Mouse (Mus musculus) gastrocnemius, adult 2 months (tissue): ENCODE results near the gene Eaf1. TPM values are rescaled to one million over a fixed set of nuclear protein-coding genes. Genes with fewer than 3 reads are reported as not detected.
A peak's percentile ranks its signal among the peaks of the same experiment; 100 is the strongest.

Experiments used
- DNase-seq: peaks from one replicate; pipeline ENCODE4 v3.0.0; 2022
- H3K27ac ChIP-seq: fragments of 200-600 bp; 2 replicates; pipeline ENCODE4 v1.8.1; 2022; ENCODE audit warnings: mild to moderate bottlenecking
- H3K4me3 ChIP-seq: fragments of 200-600 bp; 2 replicates; pipeline ENCODE4 v1.8.1; 2022; ENCODE audit warnings: mild to moderate bottlenecking, moderate library complexity
- CTCF ChIP-seq: fragments of 200-600 bp; IDR thresholded peaks from 2 replicates; pipeline ENCODE4 v1.8.1; 2022; ENCODE audit warnings: antibody characterized with exemption, mild to moderate bottlenecking, moderate library complexity
- intact Hi-C: fragments of 180-260 bp; cut with DNase I; formaldehyde crosslinking; loops from one replicate; pipeline ENCODE4 v1.15.1; 2025
- total RNA-seq, 2 experiments: library from RNA; stranded (reverse); gene quantifications; 2 replicates each; pipeline ENCODE4 v1.2.3; 2021

Eaf1 gene
- total RNA-seq, 2 experiments from 2014 or later: 7.1 to 11.5 TPM

DNA sequence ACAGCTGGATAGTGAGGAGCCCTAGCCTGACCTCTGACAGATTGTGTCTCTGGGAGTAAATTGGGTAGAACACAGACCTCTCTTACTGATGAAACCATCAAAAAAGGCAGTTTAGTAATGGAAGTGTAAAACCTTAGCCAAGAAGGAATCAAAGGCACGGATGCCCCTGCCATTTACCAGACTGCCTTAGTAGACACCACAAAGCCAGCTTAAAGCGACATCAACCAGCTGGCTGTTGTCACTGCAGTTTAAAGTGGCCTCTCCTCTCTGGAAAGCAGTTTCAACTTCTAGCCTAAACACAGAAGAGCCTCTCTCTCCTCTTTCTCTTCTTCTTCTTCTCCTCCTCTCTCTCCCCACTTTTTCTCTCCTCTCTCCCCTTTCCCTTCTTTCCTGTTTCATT lies 27.1 kb downstream of the Eaf1 start:
- intact Hi-C loops: no loop called here
- DNase-seq: no peak
- TF ChIP-seq CTCF: peak; percentile 52
- Histone ChIP-seq H3K27ac (no peak overlapping the region), H3K4me3 (no peak overlapping the region)

DNA sequence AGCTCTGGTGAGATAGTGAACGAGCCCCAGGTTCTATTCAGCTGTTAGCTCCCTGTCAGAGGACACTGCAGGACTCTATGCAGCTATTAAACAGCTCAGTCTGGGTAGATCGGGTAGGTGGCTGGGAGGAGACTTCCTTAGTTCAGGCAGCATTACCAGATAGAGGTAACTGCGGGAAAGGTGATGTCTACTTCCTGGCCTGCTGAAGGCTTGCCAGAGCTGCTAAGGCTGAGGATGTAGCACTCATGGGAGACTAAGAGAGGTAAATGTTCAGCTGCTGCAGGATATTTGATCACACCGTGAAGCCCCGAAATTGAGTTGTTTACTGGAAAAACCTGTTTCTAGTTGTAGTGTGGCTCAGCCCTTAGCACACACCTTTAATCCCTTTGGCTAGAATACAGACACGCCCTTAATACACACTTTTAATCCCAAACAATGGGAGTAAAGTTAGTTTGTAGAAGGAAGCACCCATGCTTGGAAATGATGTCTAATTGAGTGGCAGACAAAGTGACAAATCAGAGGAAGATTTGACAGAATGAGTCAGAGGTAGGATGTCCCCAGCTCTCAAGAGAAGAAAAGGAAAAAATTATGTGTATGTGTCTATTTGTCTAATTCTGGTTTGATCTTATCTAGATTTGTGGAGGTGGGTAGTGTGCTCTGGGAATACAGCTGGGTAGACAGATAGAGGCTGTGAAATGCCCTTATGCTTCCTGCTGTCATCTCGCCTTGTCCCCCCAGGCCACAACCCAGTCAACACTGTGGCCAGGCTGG lies 31.0 kb downstream of the Eaf1 start:
- DNase-seq: no peak
- intact Hi-C loops: no loop called here
- TF ChIP-seq CTCF: no peak
- Histone ChIP-seq H3K27ac (no peak overlapping the region), H3K4me3 (no peak overlapping the region)

DNA sequence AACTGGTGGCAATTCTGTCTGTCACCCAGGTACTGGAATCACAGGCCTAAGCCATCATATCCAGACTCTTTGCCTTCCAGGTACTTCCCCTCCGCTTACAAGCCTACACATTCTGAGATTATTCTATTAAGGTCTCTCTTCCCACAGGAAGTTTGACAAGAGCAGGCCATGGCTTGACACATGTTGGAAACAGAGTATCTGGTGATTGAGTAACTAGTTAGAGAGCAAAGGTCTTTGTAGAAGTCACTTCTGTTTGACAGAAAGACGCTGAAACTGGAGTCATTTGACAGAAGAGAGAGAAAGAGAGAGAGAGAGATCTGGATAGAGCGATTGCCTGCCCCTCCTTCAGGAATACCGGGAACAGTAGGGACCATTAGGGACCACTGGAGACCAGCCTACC lies 36.6 kb downstream of the Eaf1 start:
- Histone ChIP-seq H3K4me3 (no peak overlapping the region), H3K27ac (no peak overlapping the region)
- DNase-seq: no peak
- no peak for TF ChIP-seq CTCF
- intact Hi-C loops: no loop called here

DNA sequence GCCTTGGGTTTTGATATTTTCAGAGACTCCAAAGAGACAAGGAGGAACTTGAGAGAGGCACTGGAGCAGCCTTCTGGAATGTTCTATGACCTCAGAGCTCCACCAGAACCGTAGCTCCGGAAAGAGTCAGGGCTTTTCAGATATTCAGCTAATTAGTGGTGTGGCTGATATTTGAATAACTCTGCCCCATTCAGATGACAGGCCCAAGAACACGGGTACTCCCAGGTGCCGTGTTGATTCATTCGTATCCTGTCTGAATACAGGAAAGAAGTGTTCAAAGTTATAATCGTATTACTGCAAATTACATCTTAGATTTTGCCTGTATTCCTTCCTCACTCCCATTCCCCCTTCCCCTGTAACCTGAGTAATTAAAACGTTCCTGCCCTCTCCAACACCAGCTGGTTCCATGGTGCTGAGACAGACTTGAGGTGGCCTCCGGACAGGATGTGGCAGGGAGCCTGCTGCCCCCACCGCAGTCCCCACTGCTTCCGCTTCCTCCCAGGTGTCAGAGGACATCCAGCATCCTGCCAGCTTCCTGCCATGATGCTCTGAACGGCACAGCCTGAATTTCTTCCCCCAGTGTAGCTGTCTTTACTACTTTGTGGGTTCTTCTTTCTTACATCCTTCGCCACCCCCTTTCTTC lies 37.4 kb downstream of the Eaf1 start:
- TF ChIP-seq CTCF: no peak
- no peak overlapping the region for H3K27ac ChIP-seq
- intact Hi-C loops: no loop called here
- no peak for DNase-seq
- H3K4me3 ChIP-seq: no peak overlapping the region

DNA sequence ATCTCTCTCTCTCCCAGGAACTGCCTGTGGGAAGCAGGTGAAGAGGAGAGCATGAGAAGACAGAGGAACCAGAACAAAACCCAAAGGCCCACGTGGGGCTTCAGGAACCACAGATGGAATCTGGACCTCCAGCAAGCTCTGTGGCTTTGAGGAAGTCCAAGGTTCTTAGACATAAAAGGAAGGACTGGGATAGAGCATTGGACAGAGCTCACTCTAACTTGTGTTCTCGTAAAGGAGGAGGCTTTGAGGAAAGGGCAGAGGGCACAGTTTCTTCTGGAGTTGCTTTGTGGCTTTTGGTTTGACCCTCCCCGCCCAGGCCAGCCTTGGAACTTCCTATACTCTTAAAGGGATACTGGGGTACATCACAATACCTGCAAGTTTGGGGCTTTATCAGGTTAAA lies 38.5 kb downstream of the Eaf1 start:
- Histone ChIP-seq H3K4me3 (no peak overlapping the region), H3K27ac (no peak overlapping the region)
- no peak for DNase-seq
- no peak for TF ChIP-seq CTCF
- intact Hi-C loops: no loop called here

DNA sequence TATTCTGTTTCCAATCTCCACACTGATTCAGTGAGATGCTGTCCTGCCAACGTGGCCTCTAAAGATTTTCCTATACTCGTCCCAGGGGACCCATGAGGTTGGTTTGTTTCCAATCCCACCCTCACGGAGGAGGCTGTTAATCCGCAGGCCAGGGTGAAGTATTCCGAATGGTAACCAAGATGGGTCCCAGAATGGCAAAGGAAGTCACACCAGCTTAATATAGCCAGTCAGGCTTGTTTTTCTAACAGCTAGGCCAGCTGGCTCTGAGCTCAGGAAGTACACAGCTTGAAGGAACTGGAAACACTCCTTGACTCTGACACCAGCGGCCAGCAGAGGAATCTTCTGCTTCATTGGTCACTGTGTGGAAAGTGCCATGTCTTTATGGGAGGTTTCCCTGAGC lies 43.1 kb downstream of the Eaf1 start:
- Histone ChIP-seq H3K4me3 (no peak overlapping the region), H3K27ac (peak overlapping the region; percentile 65)
- intact Hi-C loops: loop anchor here (2.0 kb wide), 1 partner anchor 20 kb away; no protein-coding TSS in a partner anchor
- peak; percentile 22; the same call in 1 of the 2 replicates for TF ChIP-seq CTCF
- peak; percentile 83 for DNase-seq

DNA sequence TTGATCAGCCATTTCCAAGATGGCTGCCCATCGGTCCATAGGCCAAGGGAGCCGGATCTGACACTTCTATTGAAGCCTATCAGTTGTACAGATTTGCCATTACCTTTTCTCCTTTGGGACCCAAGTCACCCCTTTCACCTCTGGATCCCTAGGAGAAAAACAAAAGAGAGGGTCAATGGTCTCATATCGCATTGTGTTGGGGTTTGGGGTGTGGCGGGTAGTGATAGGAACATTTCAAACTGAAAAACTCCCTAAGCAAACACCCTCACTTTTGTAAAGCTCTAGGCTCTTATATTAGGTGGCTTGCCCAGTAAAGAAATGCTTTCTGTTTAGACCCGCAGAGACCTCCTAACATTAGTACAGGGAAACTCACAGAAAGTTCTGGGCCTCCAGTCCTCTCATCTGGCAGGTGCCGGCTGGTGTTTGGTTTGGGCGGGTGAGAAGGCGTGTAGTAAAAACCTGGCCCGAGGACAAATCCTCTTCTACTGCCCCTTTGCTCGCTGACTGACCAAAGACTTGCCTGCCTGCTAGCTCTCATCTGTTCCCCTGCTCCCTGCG lies 49.8 kb downstream of the Eaf1 start:
- Histone ChIP-seq H3K27ac (no peak overlapping the region), H3K4me3 (no peak overlapping the region)
- no peak for TF ChIP-seq CTCF
- DNase-seq: no peak
- intact Hi-C loops: no loop called here

DNA sequence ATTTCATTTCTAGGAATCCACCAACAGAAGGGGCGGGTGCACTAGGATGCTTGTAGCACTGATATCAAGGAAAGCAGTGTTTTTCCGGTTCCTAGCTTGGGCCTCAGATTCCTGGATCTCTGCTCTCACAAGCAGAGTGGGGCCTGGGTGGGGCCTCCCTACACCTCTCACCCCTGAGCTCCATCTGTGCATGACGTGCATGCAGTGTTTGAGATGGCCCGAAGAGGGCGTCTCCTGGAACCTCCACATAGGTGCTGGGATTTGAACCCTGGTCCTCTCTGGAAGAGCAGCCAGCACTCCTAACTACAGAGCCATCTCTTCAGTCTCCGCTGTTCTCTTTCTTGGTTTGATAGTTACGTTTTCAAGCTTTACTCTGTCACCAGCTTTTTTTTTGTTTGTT lies 60.8 kb downstream of the Eaf1 start:
- DNase-seq: no peak
- intact Hi-C loops: loop anchor here (2.0 kb wide), 1 partner anchor 22 kb away; no protein-coding TSS in a partner anchor
- Histone ChIP-seq H3K4me3 (no peak overlapping the region), H3K27ac (no peak overlapping the region)
- TF ChIP-seq CTCF: no peak

DNA sequence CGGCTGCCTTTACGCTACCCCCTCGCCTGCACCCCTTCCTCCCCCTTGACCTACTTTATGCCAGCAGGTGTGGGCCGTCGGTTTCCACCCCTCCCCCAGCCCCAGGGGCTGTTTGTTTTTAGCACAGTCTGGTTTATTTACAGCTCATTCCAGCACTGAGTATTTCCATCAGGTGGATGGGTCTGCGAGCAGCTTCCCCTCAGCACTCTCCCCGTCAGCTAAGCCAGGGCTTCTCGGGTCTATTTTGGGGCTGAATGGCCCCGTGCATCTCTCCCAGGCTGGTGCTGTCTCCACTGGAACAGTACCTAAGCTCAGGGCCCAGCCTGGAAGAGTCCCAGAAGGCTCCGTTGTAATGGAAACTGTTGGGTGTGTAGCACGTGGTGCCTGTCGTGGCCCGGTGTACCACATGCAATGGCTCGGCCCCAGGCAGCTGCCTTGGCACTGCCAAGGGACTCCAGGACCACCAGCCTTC lies 61.8 kb downstream of the Eaf1 start:
- Histone ChIP-seq H3K4me3 (no peak overlapping the region), H3K27ac (peak overlapping the region; percentile 80)
- no peak for TF ChIP-seq CTCF
- intact Hi-C loops: loop anchor here (2.0 kb wide), 2 partner anchors 19 to 21 kb away; no protein-coding TSS in a partner anchor
- DNase-seq: peak; percentile 87

DNA sequence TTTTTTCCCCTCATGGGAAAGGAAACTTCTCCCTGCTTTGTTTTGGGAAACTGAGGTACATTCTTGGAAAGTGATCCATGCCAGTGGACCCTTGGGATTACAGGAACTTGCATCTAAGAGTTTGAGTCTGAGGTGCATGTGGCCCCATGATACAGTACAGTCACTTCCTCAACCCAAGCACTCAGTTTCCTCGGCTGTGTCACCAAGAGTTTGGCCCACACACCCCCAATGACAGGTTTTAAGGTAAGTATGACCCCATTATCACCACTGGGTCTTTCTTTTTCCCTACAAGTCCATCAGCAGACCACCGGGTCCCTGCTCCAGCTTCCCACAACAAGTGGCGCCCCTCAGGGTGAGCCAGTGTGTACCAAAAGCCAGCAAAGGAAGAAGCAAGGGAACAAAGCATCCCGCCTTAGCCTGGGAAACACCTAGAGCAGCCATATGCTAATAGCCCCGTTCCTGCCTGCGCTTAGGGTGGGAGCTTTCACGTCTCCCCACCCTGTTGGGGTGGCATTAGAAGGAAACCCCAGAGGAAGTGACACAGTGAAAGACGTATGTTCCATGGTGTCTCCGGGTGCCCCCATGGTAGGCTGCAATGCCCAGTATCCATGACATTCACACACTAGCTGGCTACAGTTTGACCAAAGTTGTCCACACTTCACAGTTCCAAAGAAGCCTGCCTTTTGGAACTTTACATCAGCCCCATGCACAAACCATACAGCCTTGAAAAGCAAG lies 62.5 kb downstream of the Eaf1 start:
- Histone ChIP-seq H3K4me3 (peak overlapping the region; percentile 28), H3K27ac (peak overlapping the region; percentile 80)
- DNase-seq: no peak
- no peak for TF ChIP-seq CTCF
- intact Hi-C loops: loop anchor here (2.0 kb wide), 1 partner anchor 20 kb away; no protein-coding TSS in a partner anchor

DNA sequence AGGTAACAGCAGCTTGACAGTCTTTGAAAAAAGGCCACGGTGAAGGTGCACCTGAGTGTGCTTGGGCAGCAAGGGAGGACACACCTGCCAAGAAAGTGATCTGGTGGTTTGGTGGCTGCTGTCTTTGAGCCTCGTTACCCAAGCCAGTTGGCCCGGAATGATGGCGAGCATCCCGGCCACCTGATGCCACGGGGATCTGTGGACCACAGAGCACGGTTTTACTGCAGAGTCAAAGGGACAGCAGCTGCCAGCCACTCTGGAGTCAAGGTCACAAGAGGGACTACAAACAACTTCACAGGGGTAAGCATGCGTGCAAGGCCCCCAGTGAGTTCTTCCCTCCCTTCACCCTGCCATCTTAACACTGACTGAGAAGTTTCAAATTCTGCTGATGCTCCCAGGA lies 63.1 kb downstream of the Eaf1 start:
- intact Hi-C loops: loop anchor here (2.0 kb wide), 1 partner anchor 20 kb away; no protein-coding TSS in a partner anchor
- DNase-seq: peak; percentile 86
- no peak for TF ChIP-seq CTCF

DNA sequence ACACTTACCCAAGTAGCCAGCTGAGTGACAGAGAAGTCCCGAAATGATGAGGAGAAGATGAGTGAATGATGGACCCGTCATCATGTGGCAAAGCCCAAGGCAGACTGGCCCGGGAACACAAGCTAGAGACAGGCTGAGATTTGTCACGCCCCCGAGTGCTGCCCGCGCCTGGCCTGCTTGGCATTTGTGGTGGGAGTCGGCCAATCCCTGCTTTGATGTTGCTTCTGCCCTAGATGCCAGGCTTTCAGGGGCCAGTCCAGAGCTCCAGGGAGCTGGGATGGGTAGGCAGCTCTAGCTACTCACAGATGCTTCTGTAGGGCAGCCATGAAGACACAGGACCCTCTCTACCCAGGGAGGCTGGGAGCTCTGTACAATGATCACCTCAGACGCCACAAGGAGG lies 63.6 kb downstream of the Eaf1 start:
- TF ChIP-seq CTCF: no peak
- H3K27ac ChIP-seq: no peak overlapping the region; the same call in 1 of the 2 replicates
- intact Hi-C loops: loop anchor here (2.0 kb wide), 1 partner anchor 21 kb away; no protein-coding TSS in a partner anchor
- no peak overlapping the region for H3K4me3 ChIP-seq
- peak; percentile 51 for DNase-seq

More for the DNA sequence above, 63.1 kb downstream of the Eaf1 start:
- Histone ChIP-seq H3K27ac (peak overlapping the region; percentile 80), H3K4me3 (peak overlapping the region; percentile 28; the same call in 1 of the 2 replicates)
